Mouse (Mus musculus) embryonic fibroblast, embryonic 13.5 days (primary cell): Measurements from ENCODE around the gene Galr2. TPM values are rescaled to one million over a fixed set of nuclear protein-coding genes. Genes with fewer than 3 reads are reported as not detected.

Experiments
- H3K27ac ChIP-seq: 2 replicates; pipeline ENCODE4 v1.5.1; 2012; ENCODE audit warnings: low read length, control low read depth, inconsistent platforms; ENCODE audit not compliant: insufficient read depth
- H3K4me1 ChIP-seq: 2 replicates; pipeline ENCODE4 v1.6.1; 2011; ENCODE audit warnings: low read length; ENCODE audit not compliant: control insufficient read depth, insufficient read depth
- H3K4me3 ChIP-seq: 2 replicates; pipeline ENCODE4 v1.5.1; 2011; ENCODE audit warnings: mild to moderate bottlenecking, control low read depth, low read length; ENCODE audit not compliant: insufficient read depth
- CTCF ChIP-seq: IDR thresholded peaks from 2 replicates; pipeline ENCODE4 v1.5.1; 2011; ENCODE audit warnings: mild to moderate bottlenecking, control low read depth, low read length, moderate library complexity, borderline replicate concordance; ENCODE audit not compliant: insufficient read depth
- POLR2A ChIP-seq: IDR thresholded peaks from 2 replicates; pipeline ENCODE4 v1.6.1; 2011; ENCODE audit warnings: low read depth, mild to moderate bottlenecking, control low read depth, low read length, moderate library complexity
- polyA plus RNA-seq: library from polyadenylated mRNA; stranded (reverse); fragments of >200 nt; gene quantifications from 2 replicates; pipeline ENCODE4 v1.2.4, GENCODE M21; 2011; ENCODE audit warnings: low read depth; ENCODE audit not compliant: missing spikeins, insufficient read length

Galr2 gene
- polyA plus RNA-seq, 1 experiment = not detected

DNA sequence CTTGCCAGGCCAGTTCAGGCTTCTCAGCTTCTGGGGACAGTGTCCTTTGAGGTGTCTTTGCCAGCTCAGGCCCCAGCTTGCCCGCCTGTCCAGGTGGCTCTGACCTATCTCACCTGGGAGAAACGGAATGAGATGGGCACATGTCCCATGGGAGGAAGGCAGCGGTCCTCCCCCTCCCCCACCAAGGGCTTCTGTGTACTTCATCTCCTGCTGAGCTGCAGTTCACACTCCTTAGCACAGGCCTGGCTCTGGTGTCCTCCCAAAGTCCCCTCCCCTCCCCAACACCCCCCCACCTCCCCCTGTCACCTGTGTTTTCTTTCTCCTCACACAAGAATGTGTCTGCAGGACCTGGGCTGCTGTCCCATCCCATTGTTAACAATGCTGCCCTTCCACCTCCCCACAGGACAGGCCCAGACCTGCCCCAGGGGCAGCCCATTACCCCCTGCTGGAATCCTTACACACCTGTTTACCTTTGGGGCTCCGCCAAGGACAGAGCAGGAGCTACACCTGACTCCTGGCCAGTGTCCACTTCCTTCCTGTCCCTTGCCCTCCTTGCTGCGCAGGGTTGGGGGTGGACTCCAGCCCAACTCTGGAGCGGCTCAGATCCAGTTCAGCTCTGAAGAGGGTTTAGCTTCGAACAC is 46.3 kb downstream of the Galr2 start:
- Histone ChIP-seq H3K27ac (no peak overlapping the region), H3K4me3 (no peak overlapping the region), H3K4me1 (no peaks in the 10 kb centered on the region)
- no peak for TF ChIP-seq POLR2A

GRCm38 (mm10) chr11:116329314-116330210 is 48.8 kb downstream of the Galr2 start:
- H3K27ac ChIP-seq = no peak overlapping the region
- no peaks in the 10 kb centered on the region for H3K4me1 ChIP-seq
- H3K4me3 ChIP-seq = no peak overlapping the region
- TF ChIP-seq CTCF = no peak
- TF ChIP-seq POLR2A = no peak

DNA sequence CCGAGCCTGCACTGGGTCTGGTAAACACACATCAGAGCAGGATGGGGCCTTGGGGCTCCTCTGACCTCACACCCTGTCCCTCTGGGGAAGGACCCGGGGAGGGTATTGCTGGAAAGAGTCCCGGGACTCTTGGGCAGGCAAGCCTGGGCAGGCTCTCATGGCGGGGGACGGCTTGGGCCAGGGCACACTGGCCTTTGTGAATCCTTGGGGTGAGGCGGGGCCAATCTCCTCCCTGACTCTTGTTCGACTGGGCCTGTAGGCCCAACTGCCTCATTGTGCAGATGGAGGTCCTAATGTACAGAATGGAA is 49.4 kb downstream of the Galr2 start:
- Histone ChIP-seq H3K4me3 (no peak overlapping the region), H3K27ac (no peak overlapping the region), H3K4me1 (no peaks in the 10 kb centered on the region)
- TF ChIP-seq POLR2A (no peak), CTCF (no peak)

DNA sequence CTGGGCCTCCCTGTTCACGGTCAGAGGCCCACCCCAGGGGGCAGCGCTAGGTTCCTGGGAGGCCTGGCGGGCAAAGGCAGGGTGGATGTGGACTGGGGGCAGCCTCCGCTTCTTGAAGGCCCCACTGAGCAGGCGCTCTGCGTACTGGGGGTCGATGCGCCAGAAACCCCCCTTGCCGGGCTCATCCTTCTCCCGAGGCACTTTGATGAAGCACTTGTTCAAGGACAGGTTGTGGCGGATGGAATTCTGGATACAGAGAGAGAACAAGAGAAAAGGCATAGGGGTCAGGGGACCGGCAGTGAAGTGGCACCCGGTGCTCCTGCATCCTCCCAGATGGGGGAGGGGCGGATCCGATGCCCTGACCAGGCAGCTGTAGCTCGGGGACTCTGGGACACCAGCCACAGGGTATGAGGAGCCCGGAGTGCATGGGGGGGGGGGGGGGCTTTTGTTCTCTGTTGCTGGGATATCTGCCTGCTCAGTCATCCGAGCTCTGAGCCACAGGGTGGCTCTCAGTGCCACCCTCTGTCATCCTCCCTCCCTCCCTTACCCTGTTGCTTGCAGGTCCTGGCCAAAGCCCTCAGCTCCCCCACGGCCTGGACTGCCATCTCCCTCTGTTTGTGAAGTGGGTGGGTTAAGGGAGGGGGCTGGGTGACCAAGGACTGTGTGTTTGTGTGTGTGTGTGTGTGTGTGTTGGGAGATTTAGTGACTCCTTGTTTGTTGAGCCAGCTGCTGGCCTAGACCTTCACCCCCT is 51.7 kb downstream of the Galr2 start:
- H3K27ac ChIP-seq = no peak overlapping the region
- no peaks in the 10 kb centered on the region for H3K4me1 ChIP-seq
- no peak for TF ChIP-seq CTCF
- no peak for TF ChIP-seq POLR2A
- H3K4me3 ChIP-seq = no peak overlapping the region

DNA sequence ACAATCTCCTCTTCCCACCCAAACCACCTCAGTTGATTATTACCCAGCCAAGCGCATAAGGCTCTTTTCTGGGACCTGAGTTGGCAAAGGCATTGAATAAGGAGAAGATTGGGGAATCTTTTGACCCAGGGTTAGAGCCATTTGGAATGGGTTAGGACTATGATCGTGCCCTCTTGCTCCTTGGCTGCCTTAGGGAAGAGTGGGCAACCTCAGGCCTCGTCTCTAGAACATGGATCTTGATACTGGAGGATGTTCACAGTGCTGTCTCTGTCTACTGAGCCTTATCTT is 52.2 kb downstream of the Galr2 start:
- H3K27ac ChIP-seq = no peak overlapping the region
- no peak overlapping the region for H3K4me3 ChIP-seq
- H3K4me1 ChIP-seq = no peaks in the 10 kb centered on the region
- TF ChIP-seq POLR2A = no peak
- TF ChIP-seq CTCF = no peak

Other genes with a start within 250 kb of the Galr2 start
- not detected in 2 replicates for gene Unc13d, start 203.0 kb upstream of the Galr2 start, polyA plus RNA-seq
- gene Wbp2, start 193.9 kb upstream of the Galr2 start, polyA plus RNA-seq = 55.1 and 63.8 TPM in 2 replicates
- 21.5 and 25.1 TPM in 2 replicates for gene Trim47, start 153.7 kb upstream of the Galr2 start, polyA plus RNA-seq
- gene Trim65, start 149.8 kb upstream of the Galr2 start, polyA plus RNA-seq = 2.8 and 2.9 TPM in 2 replicates
- 31.6 and 32.5 TPM in 2 replicates for gene Mrpl38, start 142.1 kb upstream of the Galr2 start, polyA plus RNA-seq
- gene Fbf1, start 112.8 kb upstream of the Galr2 start, polyA plus RNA-seq = 34.5 and 42.3 TPM in 2 replicates
- 9.8 and 16.3 TPM in 2 replicates for gene Ten1, start 82.1 kb upstream of the Galr2 start, polyA plus RNA-seq
- 51.3 and 54.3 TPM in 2 replicates for gene Acox1, start 81.9 kb upstream of the Galr2 start, polyA plus RNA-seq
- gene Evpl, start 42.9 kb upstream of the Galr2 start, polyA plus RNA-seq = 0.16 TPM in 1 of 2 replicates, not detected in the other
- 71.1 and 71.4 TPM in 2 replicates for gene Srp68, start 6.7 kb upstream of the Galr2 start, polyA plus RNA-seq
- 54.1 and 60.1 TPM in 2 replicates for gene Exoc7, start 26.3 kb downstream of the Galr2 start, polyA plus RNA-seq
- gene Foxj1, start 54.5 kb downstream of the Galr2 start, polyA plus RNA-seq = 0.98 TPM in 1 of 2 replicates, not detected in the other
- gene Rnf157, start 132.1 kb downstream of the Galr2 start, polyA plus RNA-seq = 18.2 and 23.2 TPM in 2 replicates
- 57.3 and 62.3 TPM in 2 replicates for gene Ubald2, start 153.2 kb downstream of the Galr2 start, polyA plus RNA-seq
- gene Qrich2, start 185.3 kb downstream of the Galr2 start, polyA plus RNA-seq = not detected in 2 replicates
- gene Prpsap1, start 213.3 kb downstream of the Galr2 start, polyA plus RNA-seq = 103 and 112 TPM in 2 replicates
- 8.7 and 11.2 TPM in 2 replicates for gene Sphk1, start 250.0 kb downstream of the Galr2 start, polyA plus RNA-seq